Mouse (Mus musculus) E14TG2a.4 (cell line): ENCODE results near the gene Gstp1.

Experiments used
- CTCF ChIP-seq: conservative IDR thresholded peaks from 2 replicates; pipeline ENCODE4 v1.5.1; 2014; ENCODE audit warnings: low read length
- NANOG ChIP-seq: IDR thresholded peaks from 2 replicates; pipeline ENCODE4 v1.6.1; 2014; ENCODE audit warnings: borderline replicate concordance, low read length, mixed read lengths
- POU5F1 ChIP-seq: IDR thresholded peaks from 2 replicates; pipeline ENCODE4 v1.6.1; 2014; ENCODE audit warnings: low read length, borderline replicate concordance

GRCm38 (mm10) chr19:4084984-4085383, 47.2 kb upstream of the Gstp1 start:
- TF ChIP-seq NANOG (no peak), CTCF (no peak), POU5F1 (no peak)
